In the genomic region with DNA sequence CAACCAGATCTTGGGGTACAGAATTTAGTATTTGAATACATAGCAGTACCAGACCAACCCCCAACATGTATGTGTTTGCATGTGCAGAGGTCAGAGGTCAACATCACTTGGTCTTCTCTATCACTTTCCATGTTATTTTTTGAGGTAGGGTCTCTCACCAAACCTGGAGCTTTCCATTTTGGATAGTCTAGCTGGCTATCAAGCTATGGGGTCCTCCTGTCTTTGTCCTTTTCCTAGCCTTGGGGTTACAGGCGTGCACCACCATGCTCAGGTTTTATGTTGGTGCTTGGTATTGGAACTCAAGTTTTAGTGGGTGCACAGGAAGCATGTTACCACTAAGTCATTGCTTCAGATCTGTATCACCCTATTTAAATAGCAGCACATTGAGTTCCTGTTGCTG, we compare ENCODE assay signal across 18 mouse cellular contexts.
A peak's percentile ranks its signal among the peaks of the same experiment; 100 is the strongest.
DNase-seq lines count a peak whose midpoint lies in the region; ATAC-seq lines count a peak whose summit lies in the region.
"Had no signal": no experiment of that assay in that cellular context is flagged by ENCODE, and none has a peak within 500 bp of the region (broad histone marks: within the 10 kb centered on the region; RNA-seq: fewer than 3 reads in every experiment).

No protein-coding gene starts in this region.

- peak; percentile 64 for DNase-seq in heart, adult 11 months
- DNase-seq in heart, embryonic 10.5 days (ENCODE audit: low spot score): peak; percentile 55
- DNase-seq: adrenal gland, adult 2 months; adrenal gland, adult 8-10 months; adrenal gland, postnatal 10 days; adrenal gland, postnatal 14 days; adrenal gland, postnatal 25 days; adrenal gland, postnatal 36 days; B cell, adult 2 months; cerebellum, adult 11 months; cerebellum, adult 11-12 months; cerebellum, adult 18-20 months had no signal

- ATAC-seq in heart, embryonic 12.5 days (ENCODE audit: insufficient number of reproducible peaks, low FRiP score): no peak
- ATAC-seq in heart, embryonic 11.5 days (replicated peaks; ENCODE audit: insufficient number of reproducible peaks, low FRiP score, low TSS enrichment): no peak
- ATAC-seq: activated CD4-positive, CD25-positive, alpha-beta regulatory T cell, adult 4 months; CD4-positive, CD25-positive, alpha-beta regulatory T cell, adult 4 months; Patski had no signal

- H3K4me2 ChIP-seq in heart, embryonic 12.5 days: no peak overlapping the region
- H3K4me2 ChIP-seq in heart, embryonic 11.5 days: no peak overlapping the region

- no peaks in the 10 kb centered on the region for H3K36me3 ChIP-seq in heart, embryonic 12.5 days
- H3K36me3 ChIP-seq in heart, embryonic 10.5 days: no peaks in the 10 kb centered on the region
- no peaks in the 10 kb centered on the region for H3K36me3 ChIP-seq in heart, embryonic 11.5 days (ENCODE audit: control insufficient read depth, insufficient read depth, low read length)
- H3K36me3 ChIP-seq: G1E had no signal

- peaks cover 4% of the 10 kb centered on the region; the same call in 1 of the 2 replicates for H3K9me3 ChIP-seq in heart, embryonic 12.5 days (replicated peaks)
- no peaks in the 10 kb centered on the region for H3K9me3 ChIP-seq in heart, embryonic 10.5 days
- no peaks in the 10 kb centered on the region for H3K9me3 ChIP-seq in heart, embryonic 11.5 days (replicated peaks; ENCODE audit: control insufficient read depth, low read length)
- H3K9me3 ChIP-seq: G1E had no signal

- H3K27me3 ChIP-seq in heart, embryonic 12.5 days (replicated peaks): no peaks in the 10 kb centered on the region
- no peaks in the 10 kb centered on the region for H3K27me3 ChIP-seq in heart, embryonic 10.5 days (ENCODE audit: insufficient read depth, poor library complexity, severe bottlenecking)
- H3K27me3 ChIP-seq in heart, embryonic 11.5 days (ENCODE audit: control insufficient read depth, insufficient read depth, low read length): no peaks in the 10 kb centered on the region

- H3K4me3 ChIP-seq in heart, embryonic 12.5 days: no peak overlapping the region
- H3K4me3 ChIP-seq in heart, embryonic 10.5 days: no peak overlapping the region
- no peak overlapping the region for H3K4me3 ChIP-seq in heart, embryonic 11.5 days (ENCODE audit: low read depth, low read length)

- no peaks in the 10 kb centered on the region for H3K4me1 ChIP-seq in heart, embryonic 12.5 days (replicated peaks)
- H3K4me1 ChIP-seq in heart, embryonic 10.5 days: no peaks in the 10 kb centered on the region
- H3K4me1 ChIP-seq in heart, embryonic 11.5 days (ENCODE audit: control insufficient read depth, insufficient read depth, low read length): no peaks in the 10 kb centered on the region

- no peak overlapping the region for H3K27ac ChIP-seq in heart, embryonic 12.5 days (ENCODE audit: poor library complexity, severe bottlenecking)
- H3K27ac ChIP-seq in heart, embryonic 10.5 days: no peak overlapping the region
- no peak overlapping the region for H3K27ac ChIP-seq in heart, embryonic 11.5 days (ENCODE audit: low read depth, low read length)

- WGBS in heart, embryonic 12.5 days: 68% methylated on average over 1 of the region's 1 CpGs
- WGBS in heart, embryonic 10.5 days: 73% methylated on average over 1 of the region's 1 CpGs
- 71% methylated on average over 1 of the region's 1 CpGs for WGBS in heart, embryonic 11.5 days (ENCODE audit: insufficient replicate concordance)

- H3K9ac ChIP-seq in heart, embryonic 12.5 days: no peak overlapping the region
- H3K9ac ChIP-seq in heart, embryonic 11.5 days (ENCODE audit: low read depth, low read length): no peak overlapping the region
